Mouse (Mus musculus) macrophage (primary cell): Measurements from ENCODE around the gene Gm572. TPM values are rescaled to one million over a fixed set of nuclear protein-coding genes. Genes with fewer than 3 reads are reported as not detected.
A peak's percentile ranks its signal among the peaks of the same experiment; 100 is the strongest.

ENCODE experiments used
- H3K27ac ChIP-seq: fragments of 350-480 bp; formaldehyde crosslinking; 2 replicates; pipeline ENCODE4 v1.9.0; 2021
- H3K36me3 ChIP-seq: fragments of 350-480 bp; formaldehyde crosslinking; 2 replicates; pipeline ENCODE4 v1.9.0; 2021; ENCODE audit errors: inconsistent target
- H3K4me3 ChIP-seq: fragments of 350-480 bp; formaldehyde crosslinking; 2 replicates; pipeline ENCODE4 v1.9.0; 2021; ENCODE audit errors: inconsistent target
- H3K79me2 ChIP-seq: fragments of 350-480 bp; formaldehyde crosslinking; 2 replicates; pipeline ENCODE4 v1.9.0; 2021; ENCODE audit errors: inconsistent target
- WGBS: methylation state at CpG from one replicate; pipeline ENCODE4 v1.1.7; 2026; ENCODE audit warnings: inconsistent platforms; ENCODE audit not compliant: missing documents; 5-methylcytosine and 5-hydroxymethylcytosine counted together
- polyA plus RNA-seq: library from polyadenylated mRNA; stranded (reverse); fragments of 250-400 nt; gene quantifications from 3 replicates; pipeline ENCODE4 v1.2.4, GENCODE M21; 2018; ENCODE audit warnings: inconsistent platforms

The Gm572 gene
- polyA plus RNA-seq, 1 experiment from 2014 or later: not detected

GRCm38 (mm10) chr4:148610631-148611364 lies 32.3 kb upstream of the Gm572 start:
- peaks cover 27% of the 10 kb centered on the region for H3K36me3 ChIP-seq
- no peaks in the 10 kb centered on the region for H3K79me2 ChIP-seq
- H3K4me3 ChIP-seq: no peak overlapping the region
- 53% methylated on average over 4 of the region's 5 CpGs for WGBS
- no peak overlapping the region for H3K27ac ChIP-seq

DNA sequence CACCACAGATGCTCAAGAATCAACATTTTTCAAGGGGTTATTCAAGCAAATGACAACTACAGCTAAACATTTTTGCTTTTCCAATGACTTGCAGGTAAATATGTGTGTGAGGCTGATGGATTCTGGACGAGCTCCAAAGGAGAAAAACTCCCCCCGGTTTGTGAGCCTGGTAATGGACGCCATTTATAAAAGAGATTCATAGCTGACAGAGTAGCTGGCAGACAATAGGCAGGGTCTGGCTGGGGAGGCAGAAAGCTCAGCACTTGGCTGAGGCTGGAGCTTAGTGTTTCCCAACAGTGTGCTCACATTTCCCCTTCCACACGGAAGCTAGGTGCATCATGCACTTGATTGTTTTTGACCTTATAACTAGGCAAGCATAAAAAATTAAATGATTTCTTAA lies 30.6 kb upstream of the Gm572 start:
- no peak overlapping the region for H3K4me3 ChIP-seq
- H3K79me2 ChIP-seq: no peaks in the 10 kb centered on the region
- 81% methylated on average over 4 of the region's 4 CpGs for WGBS
- no peak overlapping the region for H3K27ac ChIP-seq
- peaks cover 34% of the 10 kb centered on the region for H3K36me3 ChIP-seq

- Histone ChIP-seq H3K4me3 (no peak overlapping the region), H3K36me3 (peaks cover 43% of the 10 kb centered on the region), H3K27ac (no peak overlapping the region), H3K79me2 (peaks cover 8% of the 10 kb centered on the region; the same call in 1 of the 2 replicates)
- WGBS: 93% methylated on average over 9 of the region's 9 CpGs
These were observed 29.4 kb upstream of the Gm572 start for GRCm38 (mm10) chr4:148613738-148614137.

GRCm38 (mm10) chr4:148619805-148620204 lies 23.3 kb upstream of the Gm572 start:
- Histone ChIP-seq H3K79me2 (peaks cover 69% of the 10 kb centered on the region), H3K4me3 (no peak overlapping the region), H3K27ac (no peak overlapping the region), H3K36me3 (peaks cover 85% of the 10 kb centered on the region)
- WGBS: 92% methylated on average over 1 of the region's 1 CpGs

- Histone ChIP-seq H3K4me3 (no peak overlapping the region), H3K79me2 (peaks cover 78% of the 10 kb centered on the region), H3K27ac (no peak overlapping the region), H3K36me3 (peaks cover 76% of the 10 kb centered on the region)
- 100% methylated on average over 1 of the region's 1 CpGs for WGBS
These were observed 22.4 kb upstream of the Gm572 start for GRCm38 (mm10) chr4:148620718-148621117.

DNA sequence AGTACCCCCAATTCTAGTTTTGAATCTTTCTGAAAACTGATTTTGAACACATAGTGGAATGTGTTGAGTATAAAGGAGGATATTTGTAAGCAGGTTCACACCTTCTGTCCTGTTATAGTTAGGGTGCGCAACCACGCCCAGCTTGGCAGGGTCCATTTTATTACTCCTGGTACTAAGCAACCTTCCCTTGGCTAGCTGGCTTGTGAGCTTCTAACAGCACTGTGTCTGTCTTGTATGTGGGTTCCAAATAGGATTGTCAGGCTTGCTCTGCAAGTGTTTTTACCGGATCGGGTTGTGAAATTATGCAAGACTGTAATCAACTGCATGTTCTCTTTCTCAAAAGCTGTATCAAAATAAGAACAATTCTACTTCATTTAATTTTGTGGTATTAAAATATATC lies 20.6 kb upstream of the Gm572 start:
- peaks cover 84% of the 10 kb centered on the region for H3K79me2 ChIP-seq
- WGBS: 98% methylated on average over 4 of the region's 4 CpGs
- H3K27ac ChIP-seq: no peak overlapping the region
- peaks cover 67% of the 10 kb centered on the region for H3K36me3 ChIP-seq
- no peak overlapping the region for H3K4me3 ChIP-seq

DNA sequence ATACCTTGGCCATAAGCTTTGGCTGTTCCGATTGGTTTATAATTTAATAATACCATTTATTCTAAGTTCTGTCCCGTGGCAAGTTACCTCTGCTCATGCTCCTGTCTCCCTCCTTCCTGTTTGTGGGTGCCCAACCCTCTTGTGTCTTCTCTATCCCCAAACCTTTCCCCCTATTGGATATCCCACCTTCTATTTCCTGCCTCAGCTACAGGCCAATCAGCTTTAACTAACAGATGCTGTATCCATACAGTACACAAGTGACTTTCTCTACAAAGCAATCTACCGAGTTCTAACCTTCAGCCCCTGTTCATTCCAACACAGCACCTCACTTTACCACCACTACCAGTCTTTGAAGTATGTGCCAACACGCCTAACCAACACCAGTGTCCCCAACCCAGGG lies 19.5 kb upstream of the Gm572 start:
- peaks cover 60% of the 10 kb centered on the region for H3K36me3 ChIP-seq
- peaks cover 77% of the 10 kb centered on the region for H3K79me2 ChIP-seq

GRCm38 (mm10) chr4:148625010-148625409 lies 18.1 kb upstream of the Gm572 start:
- Histone ChIP-seq H3K36me3 (peaks cover 46% of the 10 kb centered on the region), H3K79me2 (peaks cover 63% of the 10 kb centered on the region), H3K27ac (no peak overlapping the region), H3K4me3 (peak overlapping the region; percentile 69)
- 91% methylated on average over 10 of the region's 10 CpGs for WGBS

More for the DNA sequence above, 19.5 kb upstream of the Gm572 start:
- H3K4me3 ChIP-seq: no peak overlapping the region
- H3K27ac ChIP-seq: no peak overlapping the region
- 66% methylated on average over 4 of the region's 4 CpGs for WGBS

DNA sequence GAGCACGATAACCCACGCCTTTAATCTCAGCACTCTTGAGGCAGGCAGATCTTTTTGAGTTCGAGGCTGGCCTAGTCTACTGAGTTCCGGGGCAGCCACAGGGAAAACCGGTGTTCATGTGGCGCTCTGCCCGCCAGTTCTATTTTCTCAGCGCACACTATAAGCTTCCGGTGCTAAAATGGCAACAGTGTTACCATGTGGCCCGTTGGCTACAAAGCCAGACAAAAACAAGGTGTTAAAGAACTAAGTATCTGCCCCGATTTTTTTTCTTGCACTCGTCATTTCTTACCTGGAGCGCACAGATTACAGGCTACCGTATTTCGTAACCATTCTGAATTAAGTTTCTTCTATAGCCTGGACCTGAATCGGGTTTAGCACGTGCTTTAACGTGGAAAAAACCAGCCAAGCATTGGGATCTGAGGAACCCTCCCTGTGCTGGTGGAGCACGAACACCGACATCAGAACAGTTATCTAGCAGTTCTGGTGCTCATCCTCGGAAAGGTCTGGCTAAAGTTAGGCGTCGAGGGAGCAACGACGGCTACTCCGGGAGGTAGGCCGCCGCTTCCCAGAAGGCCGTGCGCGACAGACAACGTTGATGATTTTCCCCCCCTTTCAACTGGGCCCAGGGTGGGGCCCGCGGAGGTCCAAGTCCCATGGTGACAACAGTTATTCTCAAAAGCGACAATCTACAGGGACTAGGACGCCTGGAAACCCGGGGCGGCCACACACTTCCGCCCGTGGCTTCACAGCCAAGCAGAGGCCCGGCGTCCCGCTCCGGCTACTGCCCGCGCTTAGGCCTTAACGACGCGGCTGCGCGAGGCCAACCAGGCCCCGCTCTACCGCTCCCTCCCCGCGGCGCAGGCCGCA lies 17.1 kb upstream of the Gm572 start:
- Histone ChIP-seq H3K79me2 (peaks cover 54% of the 10 kb centered on the region), H3K27ac (peak overlapping the region; percentile 85), H3K36me3 (peaks cover 36% of the 10 kb centered on the region; the same call in 1 of the 2 replicates), H3K4me3 (peak overlapping the region; percentile 69)
- WGBS: 1% methylated on average over 57 of the region's 57 CpGs

DNA sequence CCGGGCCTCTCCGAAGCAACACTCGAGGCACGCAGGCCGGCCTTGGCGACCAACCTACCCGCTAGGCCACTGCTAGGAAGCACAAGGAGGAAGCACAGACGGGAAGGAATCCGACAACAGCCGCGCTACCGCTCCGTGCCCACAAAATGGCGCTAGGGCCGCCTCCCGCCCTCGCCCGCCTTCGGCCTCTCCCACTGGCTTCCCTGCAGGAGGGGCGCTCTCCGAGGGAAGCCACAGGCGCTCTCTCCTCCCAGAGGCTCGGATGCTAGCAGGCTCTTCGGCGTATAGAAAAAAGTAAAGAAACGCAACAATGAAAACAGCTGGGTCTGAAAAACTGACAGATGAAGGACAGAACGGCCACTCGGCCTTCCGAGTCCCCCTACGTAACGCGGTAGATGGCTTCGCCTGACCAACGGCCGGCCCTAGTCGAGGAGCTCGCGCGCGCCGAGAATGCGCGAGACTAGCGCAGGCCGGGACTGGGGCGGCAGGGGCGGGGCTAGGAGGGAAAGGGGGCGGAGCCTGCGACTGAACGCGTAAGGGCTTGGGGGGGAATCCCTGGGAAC lies 16.4 kb upstream of the Gm572 start, which contains the start of gene Tardbp:
Tardbp (minus strand) TSS at position 397 of the 563 bp plus-strand sequence.
- WGBS: 1% methylated on average over 50 of the region's 51 CpGs
- peaks cover 29% of the 10 kb centered on the region; the same call in 1 of the 2 replicates for H3K36me3 ChIP-seq
- peaks cover 46% of the 10 kb centered on the region for H3K79me2 ChIP-seq
- H3K27ac ChIP-seq: peak within 1 kb of the TSS; percentile 85
- peak within 1 kb of the TSS; percentile 69 for H3K4me3 ChIP-seq

DNA sequence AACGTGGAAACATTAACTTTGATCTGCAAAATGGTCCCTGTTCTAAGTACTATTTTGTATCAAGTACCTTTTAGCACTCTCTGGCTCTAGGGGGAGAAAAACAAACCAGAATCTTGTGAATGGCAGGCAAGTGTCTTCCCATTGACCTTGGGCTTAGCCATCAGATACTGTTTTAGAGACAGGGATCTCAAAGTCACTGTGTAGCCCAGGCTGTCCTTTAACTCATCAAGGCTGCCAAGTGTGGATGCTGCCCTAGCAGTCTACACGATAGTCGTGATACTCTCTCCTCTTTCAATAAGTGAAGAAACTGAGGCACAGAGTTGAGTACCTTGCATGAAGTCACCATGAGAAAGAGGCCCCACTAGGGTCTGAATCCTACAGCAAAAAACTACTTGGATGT lies 15.9 kb upstream of the Gm572 start:
- 67% methylated on average over 3 of the region's 3 CpGs for WGBS
- peaks cover 25% of the 10 kb centered on the region; the same call in 1 of the 2 replicates for H3K36me3 ChIP-seq
- peak overlapping the region; percentile 69; the same call in 1 of the 2 replicates for H3K4me3 ChIP-seq
- H3K27ac ChIP-seq: peak overlapping the region; percentile 85; the same call in 1 of the 2 replicates
- peaks cover 41% of the 10 kb centered on the region for H3K79me2 ChIP-seq

DNA sequence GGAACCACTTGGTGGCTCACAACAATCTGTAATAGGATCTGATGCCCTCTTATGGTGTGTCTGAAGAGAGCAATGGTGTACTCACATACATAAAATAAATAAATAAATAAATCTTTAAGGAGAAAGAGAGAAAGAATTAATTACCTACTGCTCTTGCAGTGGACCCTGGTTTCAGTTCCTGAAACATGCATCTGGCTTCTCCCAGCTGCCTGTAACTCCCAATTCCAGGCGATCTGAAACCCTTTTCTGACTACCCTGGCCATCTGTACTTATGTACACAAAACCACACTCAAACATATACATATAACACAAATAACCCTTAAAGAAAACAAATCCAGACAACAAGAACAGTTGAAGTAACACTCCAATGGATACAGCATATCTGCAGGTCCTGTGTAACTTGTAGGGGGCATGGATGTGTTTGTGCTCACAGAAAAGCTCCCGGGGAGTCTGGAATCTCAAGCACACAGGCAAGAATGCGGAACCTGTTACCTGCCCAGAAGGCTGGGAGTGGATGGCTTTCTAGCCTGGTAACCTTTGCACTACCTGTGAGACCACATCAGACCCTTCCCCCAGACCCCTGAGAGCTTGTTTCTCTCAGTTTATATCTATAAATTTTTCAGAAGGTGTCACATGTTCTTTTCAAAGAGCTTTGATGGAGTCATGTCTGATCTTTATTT lies 11.0 kb upstream of the Gm572 start:
- no peaks in the 10 kb centered on the region for H3K79me2 ChIP-seq
- H3K4me3 ChIP-seq: no peak overlapping the region
- no peak overlapping the region for H3K27ac ChIP-seq
- H3K36me3 ChIP-seq: no peaks in the 10 kb centered on the region
- 63% methylated on average over 3 of the region's 3 CpGs for WGBS

- H3K27ac ChIP-seq: no peak overlapping the region
- H3K4me3 ChIP-seq: no peak overlapping the region
- WGBS: 63% methylated on average over 2 of the region's 2 CpGs
- H3K79me2 ChIP-seq: no peaks in the 10 kb centered on the region
- H3K36me3 ChIP-seq: no peaks in the 10 kb centered on the region
These were observed 9.6 kb upstream of the Gm572 start for GRCm38 (mm10) chr4:148633395-148634061.

DNA sequence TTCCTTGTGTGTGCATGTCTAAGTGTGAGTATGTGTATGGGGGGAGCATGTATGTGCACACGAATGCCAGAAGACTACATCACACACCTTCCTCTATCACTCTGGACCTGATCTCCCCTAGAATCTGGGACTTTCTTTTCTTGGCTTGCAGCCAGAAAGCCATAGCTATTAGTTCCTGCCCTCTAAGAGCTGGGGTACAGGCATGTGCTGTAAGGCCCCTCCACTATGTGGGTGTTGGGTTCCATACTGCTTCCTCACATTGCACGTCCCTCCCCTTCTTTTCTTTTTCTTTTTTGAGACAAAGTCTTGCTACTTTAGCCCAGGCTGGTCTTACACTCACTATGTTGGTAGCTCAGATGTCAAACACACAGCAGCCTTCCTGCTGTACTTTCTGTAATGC lies 7.8 kb upstream of the Gm572 start:
- Histone ChIP-seq H3K36me3 (no peaks in the 10 kb centered on the region), H3K27ac (no peak overlapping the region), H3K79me2 (no peaks in the 10 kb centered on the region), H3K4me3 (no peak overlapping the region)
- WGBS: 100% methylated on average over 2 of the region's 2 CpGs
